18 mouse cellular contexts compared by ENCODE assay signal in the genomic region with DNA sequence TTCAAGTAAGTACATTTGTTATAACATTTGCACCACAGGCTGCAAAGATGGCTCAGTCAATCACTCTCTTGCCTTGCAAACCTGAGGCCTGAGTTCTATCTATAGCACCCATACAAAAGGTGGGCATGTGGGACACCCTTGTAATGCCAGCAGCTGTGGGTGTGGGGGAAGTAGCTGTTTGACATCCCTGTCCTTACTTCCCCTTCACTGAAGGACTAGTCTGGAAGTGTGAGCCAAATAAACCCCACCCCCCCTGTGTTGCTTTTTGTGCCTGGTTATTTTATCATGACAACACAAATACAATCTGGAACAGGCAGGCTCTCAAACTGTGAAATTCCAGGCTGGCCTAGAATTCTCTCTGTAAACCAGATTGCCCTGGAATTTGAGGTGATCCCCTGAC. TPM values are rescaled to one million over a fixed set of nuclear protein-coding genes. Genes with fewer than 3 reads are reported as not detected.
"Had no signal": no experiment of that assay in that cellular context is flagged by ENCODE, and none has a peak within 500 bp of the region (broad histone marks: within the 10 kb centered on the region; RNA-seq: fewer than 3 reads in every experiment).

No protein-coding gene starts in this region.

- H3K4me3 ChIP-seq: left cerebral cortex, adult 2 months; limb, embryonic 10.5 days; liver, embryonic 15.5 days; midbrain, embryonic 10.5 days; myocyte; neural tube, embryonic 15.5 days had no signal

- H3K4me2 ChIP-seq: liver, embryonic 11.5 days; liver, embryonic 15.5 days; neural tube, embryonic 15.5 days had no signal

- H3K9ac ChIP-seq: liver, embryonic 15.5 days; neural tube, embryonic 15.5 days had no signal

- H3K9me3 ChIP-seq: limb, embryonic 10.5 days; liver, embryonic 15.5 days; neural tube, embryonic 15.5 days had no signal

- H3K36me3 ChIP-seq: limb, embryonic 10.5 days; liver, embryonic 15.5 days; midbrain, embryonic 10.5 days; neural tube, embryonic 15.5 days had no signal

- H3K27me3 ChIP-seq: liver, embryonic 15.5 days; neural tube, embryonic 15.5 days had no signal

- H3K27ac ChIP-seq: left cerebral cortex, adult 2 months; limb, embryonic 10.5 days; liver, embryonic 15.5 days; midbrain, embryonic 10.5 days; neural tube, embryonic 15.5 days; stomach, postnatal 0 days had no signal

- ATAC-seq: lung, postnatal 0 days had no signal

- H3K4me1 ChIP-seq: limb, embryonic 10.5 days; liver, embryonic 15.5 days; midbrain, embryonic 10.5 days; neural tube, embryonic 15.5 days had no signal

- DNase-seq: kidney, postnatal 25 days; lung, adult 2 months; lung, postnatal 4 days; midbrain, embryonic 14.5 days; thymus, postnatal 36 days had no signal

RNA-seq across cellular contexts. Expression of gene Wdr63, which starts 8.0 kb away (rescaled TPM):
- total RNA-seq: megakaryocyte, adult 5-6 weeks had no signal
- polyA plus RNA-seq: limb, embryonic 10.5 days; liver, embryonic 15.5 days; neural tube, embryonic 11.5 days had no signal

RNA-seq across cellular contexts. Expression of gene Mcoln3, which starts 17.3 kb away (rescaled TPM):
- total RNA-seq: layer of hippocampus, postnatal 25 days; left cerebral cortex, adult 2 months; left cerebral cortex, postnatal 14 days had no signal
- polyA plus RNA-seq: myocyte; stomach, postnatal 0 days had no signal

RNA-seq across cellular contexts. Expression of gene Mcoln2, which starts 49.7 kb away (rescaled TPM):
- total RNA-seq: layer of hippocampus, postnatal 25 days; left cerebral cortex, adult 2 months; left cerebral cortex, postnatal 14 days had no signal
- polyA plus RNA-seq: myocyte had no signal
